Mouse (Mus musculus) MEL (cell line): ENCODE measurements around the gene Kncn. TPM values are rescaled to one million over a fixed set of nuclear protein-coding genes. Genes with fewer than 3 reads are reported as not detected.

Experiments used
- DNase-seq: peaks from one replicate; pipeline ENCODE4 v3.0.0; 2011; ENCODE audit warnings: low read depth, low spot score
- H3K27ac ChIP-seq: 2 replicates; pipeline ENCODE4 v1.5.1; 2012; ENCODE audit warnings: low read depth, mild to moderate bottlenecking, control low read depth, low read length, moderate library complexity; ENCODE audit not compliant: control insufficient read depth
- H3K27me3 ChIP-seq, 2 experiments: fragments of 150-350 bp in 1 of 2; sonication (generic) in 1 of 2; 2 replicates each; pipeline ENCODE4 v1.6.1; 2012; ENCODE audit warnings: low read length in 2 of 2, mild to moderate bottlenecking in 2 of 2, improper control_type of control experiment in 1 of 2, moderate library complexity in 1 of 2; ENCODE audit not compliant: insufficient read depth in 2 of 2, control insufficient read depth in 1 of 2
- H3K36me3 ChIP-seq, 2 experiments: 2 replicates each; pipeline ENCODE4 v1.6.1; 2012 to 2014; ENCODE audit warnings: low read length in 2 of 2, improper control_type of control experiment in 1 of 2, inconsistent platforms in 1 of 2, mild to moderate bottlenecking in 1 of 2; ENCODE audit not compliant: insufficient read depth in 2 of 2, control insufficient read depth in 1 of 2
- H3K4me1 ChIP-seq, 2 experiments: fragments of 150-350 bp in 1 of 2; sonication (generic) in 1 of 2; 2 replicates each; pipeline ENCODE4 v1.6.1; 2012; ENCODE audit warnings: low read length in 2 of 2, improper control_type of control experiment in 1 of 2, mild to moderate bottlenecking in 1 of 2; ENCODE audit not compliant: insufficient read depth in 2 of 2, control insufficient read depth in 1 of 2
- H3K4me3 ChIP-seq, 2 experiments: fragments of 150-350 bp in 1 of 2; sonication (generic) in 1 of 2; 2 replicates each; pipeline ENCODE4 v1.5.1; 2012; ENCODE audit warnings: low read depth in 2 of 2, low read length in 2 of 2, mild to moderate bottlenecking in 2 of 2, moderate library complexity in 2 of 2, control low read depth in 1 of 2, improper control_type of control experiment in 1 of 2; ENCODE audit not compliant: control insufficient read depth in 1 of 2, insufficient read depth in 1 of 2
- H3K79me2 ChIP-seq: 2 replicates; pipeline ENCODE4 v1.6.1; 2012; ENCODE audit warnings: mild to moderate bottlenecking, low read length, moderate library complexity; ENCODE audit not compliant: control insufficient read depth, poor library complexity, insufficient read depth
- H3K9ac ChIP-seq: 2 replicates; pipeline ENCODE4 v1.6.1; 2012; ENCODE audit warnings: low read depth, mild to moderate bottlenecking, control low read depth, low read length, moderate library complexity; ENCODE audit not compliant: control insufficient read depth, poor library complexity, severe bottlenecking
- H3K9me3 ChIP-seq: fragments of 150-350 bp; sonication (generic); replicated peaks from 2 replicates; pipeline ENCODE4 v1.6.1; 2012; ENCODE audit warnings: mild to moderate bottlenecking, low read length, improper control_type of control experiment, moderate library complexity; ENCODE audit not compliant: insufficient read depth
- BHLHE40 ChIP-seq: IDR thresholded peaks from 2 replicates; pipeline ENCODE4 v1.6.1; 2012; ENCODE audit warnings: low read depth, mild to moderate bottlenecking, inconsistent platforms, low read length, improper control_type of control experiment, borderline replicate concordance
- CHD2 ChIP-seq: IDR thresholded peaks from 2 replicates; pipeline ENCODE4 v1.6.1; 2011; ENCODE audit warnings: low read length, improper control_type of control experiment
- E2F4 ChIP-seq: IDR thresholded peaks from 2 replicates; pipeline ENCODE4 v1.6.1; 2011; ENCODE audit warnings: low read depth, low read length, improper control_type of control experiment, borderline replicate concordance
- ELF1 ChIP-seq: IDR thresholded peaks from 2 replicates; pipeline ENCODE4 v1.6.1; 2014; ENCODE audit warnings: low read depth, mild to moderate bottlenecking, inconsistent platforms, low read length, improper control_type of control experiment, moderate library complexity
- EP300 ChIP-seq, 2 experiments: IDR thresholded peaks; 2 replicates each; pipeline ENCODE4 v1.6.1; 2011; ENCODE audit warnings: improper control_type of control experiment in 2 of 2, low read length in 2 of 2, low read depth in 1 of 2, mild to moderate bottlenecking in 1 of 2
- ETS1 ChIP-seq: IDR thresholded peaks from 2 replicates; pipeline ENCODE4 v1.6.1; 2012; ENCODE audit warnings: low read depth, mild to moderate bottlenecking, inconsistent platforms, low read length, improper control_type of control experiment, moderate library complexity
- GABPA ChIP-seq: IDR thresholded peaks from 2 replicates; pipeline ENCODE4 v1.6.1; 2012; ENCODE audit warnings: low read depth, mild to moderate bottlenecking, inconsistent platforms, low read length, improper control_type of control experiment, moderate library complexity
- GATA1 ChIP-seq: IDR thresholded peaks from 2 replicates; pipeline ENCODE4 v1.6.1; 2011; ENCODE audit warnings: low read depth, low read length, improper control_type of control experiment
- HCFC1 ChIP-seq: IDR thresholded peaks from 2 replicates; pipeline ENCODE4 v1.6.1; 2012; ENCODE audit warnings: low read depth, mild to moderate bottlenecking, inconsistent platforms, low read length, improper control_type of control experiment, moderate library complexity
- KAT2A ChIP-seq: conservative IDR thresholded peaks from 2 replicates; pipeline ENCODE4 v1.6.1; 2012; ENCODE audit warnings: low read depth, low read length, improper control_type of control experiment, inconsistent platforms
- MAFK ChIP-seq: IDR thresholded peaks from 2 replicates; pipeline ENCODE4 v1.6.1; 2011; ENCODE audit warnings: low read depth, mild to moderate bottlenecking, low read length, improper control_type of control experiment, borderline replicate concordance
- MAX ChIP-seq: IDR thresholded peaks from 2 replicates; pipeline ENCODE4 v1.6.1; 2011; ENCODE audit warnings: low read length, improper control_type of control experiment
- MEF2A ChIP-seq: IDR thresholded peaks from 2 replicates; pipeline ENCODE4 v1.6.1; 2014; ENCODE audit warnings: low read depth, mild to moderate bottlenecking, inconsistent platforms, low read length, improper control_type of control experiment; ENCODE audit not compliant: poor library complexity, insufficient replicate concordance, severe bottlenecking; ENCODE audit errors: extremely low read depth
- MXI1 ChIP-seq: IDR thresholded peaks from 2 replicates; pipeline ENCODE4 v1.6.1; 2011; ENCODE audit warnings: mild to moderate bottlenecking, low read depth, low read length, improper control_type of control experiment
- MYC ChIP-seq: IDR thresholded peaks from 2 replicates; pipeline ENCODE4 v1.6.1; 2011; ENCODE audit warnings: low read depth, mild to moderate bottlenecking, low read length, improper control_type of control experiment, moderate library complexity
- NRF1 ChIP-seq: IDR thresholded peaks from 2 replicates; pipeline ENCODE4 v1.6.1; 2014; ENCODE audit warnings: low read depth, mild to moderate bottlenecking, inconsistent platforms, low read length, improper control_type of control experiment, moderate library complexity; ENCODE audit not compliant: poor library complexity, insufficient read depth, severe bottlenecking
- POLR2A ChIP-seq, 2 experiments: IDR thresholded peaks; 2 replicates each; pipeline ENCODE4 v1.6.1; 2011 to 2012; ENCODE audit warnings: low read length in 2 of 2, mild to moderate bottlenecking in 2 of 2, control low read depth in 1 of 2, improper control_type of control experiment in 1 of 2, low read depth in 1 of 2, moderate library complexity in 1 of 2; ENCODE audit not compliant: control insufficient read depth in 1 of 2, insufficient read depth in 1 of 2, poor library complexity in 1 of 2
- POLR2AphosphoS2 ChIP-seq: IDR thresholded peaks from 2 replicates; pipeline ENCODE4 v1.6.1; 2011; ENCODE audit warnings: low read length, improper control_type of control experiment
- RCOR1 ChIP-seq: IDR thresholded peaks from 2 replicates; pipeline ENCODE4 v1.6.1; 2012; ENCODE audit warnings: low read depth, mild to moderate bottlenecking, inconsistent platforms, low read length, improper control_type of control experiment
- SIN3A ChIP-seq: IDR thresholded peaks from 2 replicates; pipeline ENCODE4 v1.6.1; 2012; ENCODE audit warnings: low read length, improper control_type of control experiment, inconsistent platforms
- TBP ChIP-seq: IDR thresholded peaks from 2 replicates; pipeline ENCODE4 v1.8.0; 2011; ENCODE audit warnings: low read depth, low read length, improper control_type of control experiment
- TCF12 ChIP-seq: IDR thresholded peaks from 2 replicates; pipeline ENCODE4 v1.6.1; 2014; ENCODE audit warnings: low read depth, mild to moderate bottlenecking, inconsistent platforms, low read length, improper control_type of control experiment, moderate library complexity
- UBTF ChIP-seq: IDR thresholded peaks from 2 replicates; pipeline ENCODE4 v1.6.1; 2012; ENCODE audit warnings: low read depth, mild to moderate bottlenecking, inconsistent platforms, low read length, improper control_type of control experiment, moderate library complexity, borderline replicate concordance; ENCODE audit not compliant: insufficient read depth
- USF2 ChIP-seq, 2 experiments: IDR thresholded peaks; 2 replicates each; pipeline ENCODE4 v1.6.1; 2011 to 2012; ENCODE audit warnings: improper control_type of control experiment in 2 of 2, low read length in 2 of 2, borderline replicate concordance in 1 of 2, inconsistent platforms in 1 of 2, low read depth in 1 of 2, mild to moderate bottlenecking in 1 of 2; ENCODE audit not compliant: insufficient read depth in 1 of 2
- ZC3H11A ChIP-seq: IDR thresholded peaks from 2 replicates; pipeline ENCODE4 v1.6.1; 2012; ENCODE audit warnings: low read depth, mild to moderate bottlenecking, inconsistent platforms, low read length, improper control_type of control experiment
- ZMIZ1 ChIP-seq: IDR thresholded peaks from 2 replicates; pipeline ENCODE4 v1.6.1; 2012; ENCODE audit warnings: low read depth, mild to moderate bottlenecking, inconsistent platforms, low read length, improper control_type of control experiment, moderate library complexity
- polyA plus RNA-seq, 2 experiments: library from polyadenylated mRNA; stranded (reverse) in 1 of 2; unstranded in 1 of 2; fragments of >175 nt in 1 of 2; fragments of >200 nt in 1 of 2; gene quantifications; 2 replicates each; pipeline versions ENCODE4 v1.2.1 to v1.2.4; 2012; ENCODE audit warnings: low replicate concordance in 2 of 2, low read depth in 1 of 2; ENCODE audit not compliant: insufficient read length in 2 of 2, insufficient read depth in 1 of 2, missing spikeins in 1 of 2
- total RNA-seq: library from RNA; depleted of rRNA; stranded (reverse); fragments of 300-350 nt; gene quantifications from 2 replicates; pipeline ENCODE4 v1.2.3, GENCODE M21; 2012

The Kncn gene
- total and polyA plus RNA-seq, 3 experiments, result not detected

DNA sequence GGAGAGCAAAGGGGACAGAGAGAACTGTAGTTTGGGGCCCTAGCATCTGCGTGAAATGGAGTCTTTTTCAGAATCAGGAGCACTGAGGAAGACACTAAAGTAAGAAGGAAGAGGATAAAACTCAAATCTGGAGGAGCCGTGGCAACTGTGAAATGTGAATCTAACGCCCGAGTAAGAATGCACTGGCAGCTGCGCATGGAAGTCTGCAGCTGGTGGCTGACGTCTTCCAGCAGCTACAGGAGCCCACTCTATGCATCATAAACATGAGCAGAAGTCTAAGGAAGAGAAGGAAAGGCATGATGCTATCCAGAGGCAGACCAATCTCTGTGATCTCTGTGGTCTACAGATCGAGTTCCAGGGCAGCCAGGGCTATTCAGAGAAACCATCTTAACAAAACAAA lies 43.4 kb downstream of the Kncn start:
- H3K36me3 ChIP-seq, result no peaks in the 10 kb centered on the region
- TF ChIP-seq POLR2A (IDR thresholded peaks at IDR 0.05; ENCODE audit: control insufficient read depth in 1 of 2, insufficient read depth in 1 of 2, low read depth in 1 of 2, low read length in 2 of 2, poor library complexity in 1 of 2) (no peak), ZC3H11A (no peak), ZMIZ1 (no peak), CHD2 (no peak), ETS1 (no peak)
- H3K79me2 ChIP-seq, result no peaks in the 10 kb centered on the region
- H3K4me3 ChIP-seq, result no peak overlapping the region
- no peak overlapping the region for H3K9ac ChIP-seq
- H3K27ac ChIP-seq, result no peak overlapping the region
- H3K27me3 ChIP-seq, result peaks cover 0 to 3% of the 10 kb centered on the region in 2 experiments; a peak in 3 of 4 replicates
- H3K4me1 ChIP-seq, result no peaks in the 10 kb centered on the region
- no peak for DNase-seq
- no peaks in the 10 kb centered on the region for H3K9me3 ChIP-seq

DNA sequence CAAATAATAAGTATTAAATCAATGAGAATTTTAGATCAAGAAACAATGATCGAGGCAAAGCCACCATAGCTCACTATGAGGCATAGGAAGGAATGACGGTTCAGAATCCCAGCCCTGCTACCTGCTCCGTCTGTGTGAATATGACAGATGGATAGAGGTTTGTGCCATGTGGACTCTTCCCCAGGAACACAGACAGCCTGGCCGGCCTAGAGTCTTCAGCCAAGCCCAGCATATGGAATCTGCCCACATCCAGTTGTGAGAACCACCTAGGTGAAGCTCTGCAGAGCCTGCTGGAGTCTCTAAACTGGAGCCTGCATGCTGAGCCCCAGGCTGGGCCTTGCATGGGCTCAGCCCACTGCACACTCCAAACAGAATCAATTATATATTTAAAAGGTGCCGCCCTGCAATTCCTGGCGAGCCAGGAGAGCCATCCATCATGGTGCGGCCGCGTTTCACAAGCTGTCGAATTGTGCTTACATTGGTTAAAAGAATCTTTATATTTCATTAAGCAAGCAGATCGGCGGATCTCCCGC lies 47.4 kb downstream of the Kncn start:
- DNase-seq, result no peak
- no peak overlapping the region for H3K9ac ChIP-seq
- H3K27ac ChIP-seq, result no peak overlapping the region
- no peaks in the 10 kb centered on the region for H3K4me1 ChIP-seq
- TF ChIP-seq TCF12 (no peak), MYC (no peak), EP300 (IDR thresholded peaks at IDR 0.05; ENCODE audit: low read depth in 1 of 2, low read length in 2 of 2) (no peak), MAFK (no peak), MAX (no peak), HCFC1 (no peak), KAT2A (no peak), RCOR1 (no peak), MXI1 (no peak), POLR2AphosphoS2 (no peak)
- H3K4me3 ChIP-seq, result no peak overlapping the region
- no peaks in the 10 kb centered on the region for H3K79me2 ChIP-seq
- H3K27me3 ChIP-seq, result peaks cover 0 to 5% of the 10 kb centered on the region in 2 experiments; a peak in 3 of 4 replicates
- no peaks in the 10 kb centered on the region for H3K36me3 ChIP-seq
- no peaks in the 10 kb centered on the region for H3K9me3 ChIP-seq

DNA sequence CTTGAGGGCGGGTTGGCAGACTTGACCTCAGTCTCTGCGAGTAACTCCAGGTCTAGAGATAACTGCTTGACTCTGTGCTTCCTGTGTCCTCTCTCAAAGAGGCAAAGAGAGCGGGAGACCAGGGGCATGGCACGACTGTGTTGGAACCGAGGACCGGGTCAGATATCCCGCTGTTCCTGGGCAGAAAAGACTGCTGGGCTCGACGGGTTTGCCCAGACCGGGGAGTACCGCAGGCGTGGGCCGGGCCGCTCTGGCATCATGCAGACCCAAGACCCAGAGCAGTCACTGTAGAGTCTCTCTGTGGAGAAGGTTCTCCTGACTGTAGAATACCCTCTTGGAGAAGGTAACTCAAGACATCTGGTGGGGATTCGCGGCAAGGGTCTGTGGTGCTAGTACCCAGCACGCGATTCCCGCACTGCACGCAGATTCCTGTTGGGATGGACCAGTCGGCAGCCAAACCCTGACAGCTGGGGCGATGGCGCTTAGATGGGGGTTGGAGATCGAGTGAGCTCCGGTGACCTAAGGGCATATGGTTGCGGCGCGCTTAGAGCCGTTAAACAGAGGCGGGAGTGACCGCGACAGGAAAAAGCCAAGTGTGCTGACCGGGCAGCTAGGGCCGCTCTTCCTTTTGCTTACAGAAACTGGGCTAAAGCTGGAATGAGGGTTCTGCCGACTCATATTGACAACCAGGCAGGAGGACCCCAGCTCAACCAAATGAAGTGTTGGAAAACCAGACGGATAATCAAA lies 51.8 kb downstream of the Kncn start:
- Histone ChIP-seq H3K36me3 (no peaks in the 10 kb centered on the region), H3K27ac (no peak overlapping the region), H3K9me3 (no peaks in the 10 kb centered on the region), H3K27me3 (peaks cover 0 to 2% of the 10 kb centered on the region in 2 experiments; a peak in 1 of 4 replicates), H3K9ac (no peak overlapping the region), H3K4me3 (no peak overlapping the region), H3K4me1 (no peaks in the 10 kb centered on the region), H3K79me2 (no peaks in the 10 kb centered on the region)
- no peak for DNase-seq
- TF ChIP-seq GABPA, result no peak
- TF ChIP-seq ELF1, result no peak
- TF ChIP-seq TBP, result no peak
- no peak for TF ChIP-seq MAX
- no peak for TF ChIP-seq BHLHE40
- TF ChIP-seq GATA1, result no peak
- no peak for TF ChIP-seq UBTF
- TF ChIP-seq E2F4, result no peak
- TF ChIP-seq USF2 (IDR thresholded peaks at IDR 0.05; ENCODE audit: borderline replicate concordance in 1 of 2, insufficient read depth in 1 of 2, low read depth in 1 of 2, low read length in 2 of 2), result no peak
- no peak for TF ChIP-seq MEF2A
- TF ChIP-seq SIN3A, result no peak
- TF ChIP-seq NRF1, result no peak
